Mouse (Mus musculus): ENCODE data around the gene 1700024P04Rik.

The 1700024P04Rik gene

DNA sequence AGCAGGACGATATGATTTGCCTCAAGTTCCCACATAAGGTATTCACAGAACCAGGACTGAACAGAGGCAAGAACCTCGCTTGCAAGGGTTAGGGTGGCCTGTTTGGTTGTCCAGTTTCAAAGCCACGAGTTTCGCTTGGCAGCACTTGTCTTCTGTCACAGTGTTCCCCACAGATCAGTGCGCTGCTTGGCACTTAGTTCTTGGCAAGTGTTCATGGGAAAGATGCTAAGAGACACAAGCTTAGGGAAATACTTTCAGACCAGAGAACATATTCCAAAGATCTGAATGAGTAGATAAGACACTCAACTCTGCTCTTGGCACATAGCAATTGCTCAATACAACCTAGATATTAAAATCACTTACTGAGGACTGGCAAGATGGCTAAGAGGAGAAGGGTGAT, 17.8 kb downstream of the 1700024P04Rik start:
- DNase-seq (ENCODE audit: low spot score), result no peak

DNA sequence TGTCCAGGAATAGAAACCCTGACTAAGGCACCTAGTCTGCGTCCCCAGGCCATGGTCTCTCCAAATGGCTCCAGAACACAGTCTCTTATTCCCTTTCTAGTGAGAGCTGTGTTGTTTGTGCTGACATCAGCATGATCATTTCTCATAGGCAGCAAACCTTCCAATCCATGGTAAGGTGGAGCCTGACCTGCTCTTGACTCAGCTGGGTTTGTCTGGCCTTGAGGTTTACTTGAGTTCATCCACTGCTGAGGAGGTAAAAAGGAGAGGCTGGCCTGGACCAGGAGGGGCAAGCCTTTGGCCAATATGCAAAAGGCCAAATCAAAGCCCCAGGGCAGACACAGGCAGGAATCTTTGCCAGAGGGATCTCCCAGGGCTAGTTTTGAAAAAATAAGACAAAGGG, 20.8 kb downstream of the 1700024P04Rik start:
- no peak for DNase-seq (ENCODE audit: low spot score)

DNA sequence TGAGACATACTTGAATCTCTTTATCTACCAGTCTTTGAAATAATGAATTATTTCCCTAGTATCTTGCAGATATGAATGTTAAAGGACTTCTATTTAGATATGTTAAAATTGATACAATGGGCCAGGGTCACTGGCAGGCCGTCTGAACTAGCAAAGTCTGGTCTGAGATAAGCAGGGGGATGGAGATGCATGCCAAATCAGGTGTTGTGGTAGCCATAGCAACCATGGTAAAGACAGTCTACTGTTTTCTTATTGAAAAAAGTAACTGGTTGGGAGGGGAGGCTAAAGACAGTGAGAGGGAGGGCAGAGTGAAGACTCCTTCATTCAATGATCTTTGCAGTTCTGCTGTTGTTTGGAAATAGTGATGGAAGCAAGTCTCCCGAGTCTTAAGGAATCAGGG, 26.2 kb downstream of the 1700024P04Rik start:
- no peak for DNase-seq (ENCODE audit: low spot score)

DNA sequence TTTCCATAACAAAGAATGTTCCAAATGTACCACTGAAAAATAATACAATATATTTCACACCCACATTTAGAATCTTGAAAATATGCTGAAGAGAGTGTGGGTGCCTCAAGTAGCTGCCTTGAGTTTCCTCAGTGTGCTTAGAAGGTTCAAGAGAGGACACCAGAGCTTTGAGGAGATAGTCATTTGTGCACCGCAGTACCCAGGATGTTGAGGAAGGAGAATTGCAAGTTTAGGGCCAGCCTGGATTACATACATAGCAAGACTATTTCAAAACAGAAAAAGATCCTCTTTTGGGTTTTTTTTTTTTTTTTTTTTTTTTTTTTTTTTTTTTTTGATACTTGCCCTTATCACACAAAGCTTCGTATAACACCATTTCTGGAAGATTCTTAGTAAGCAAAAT, 28.2 kb downstream of the 1700024P04Rik start:
- DNase-seq (ENCODE audit: low spot score), result no peak

DNA sequence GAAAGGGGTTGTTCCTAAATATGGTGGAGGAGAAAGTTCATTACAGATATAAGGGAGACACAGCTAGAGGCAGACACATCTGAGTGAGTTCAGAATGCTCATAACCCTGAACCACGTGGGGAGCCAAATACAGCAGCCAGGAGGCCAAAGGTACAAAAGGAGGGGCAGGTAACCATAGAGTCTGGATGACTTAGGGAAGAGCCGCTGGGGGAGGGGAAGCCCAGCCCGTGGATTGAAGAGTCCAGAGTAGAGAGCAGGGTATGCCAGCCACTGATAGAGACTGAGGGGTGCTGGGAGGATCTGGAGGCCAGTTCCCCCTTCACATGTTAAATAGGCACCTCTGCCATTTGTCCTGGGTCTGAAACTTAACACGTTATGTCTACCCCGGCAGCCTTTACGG, 28.7 kb downstream of the 1700024P04Rik start:
- no peak for DNase-seq (ENCODE audit: low spot score)

DNA sequence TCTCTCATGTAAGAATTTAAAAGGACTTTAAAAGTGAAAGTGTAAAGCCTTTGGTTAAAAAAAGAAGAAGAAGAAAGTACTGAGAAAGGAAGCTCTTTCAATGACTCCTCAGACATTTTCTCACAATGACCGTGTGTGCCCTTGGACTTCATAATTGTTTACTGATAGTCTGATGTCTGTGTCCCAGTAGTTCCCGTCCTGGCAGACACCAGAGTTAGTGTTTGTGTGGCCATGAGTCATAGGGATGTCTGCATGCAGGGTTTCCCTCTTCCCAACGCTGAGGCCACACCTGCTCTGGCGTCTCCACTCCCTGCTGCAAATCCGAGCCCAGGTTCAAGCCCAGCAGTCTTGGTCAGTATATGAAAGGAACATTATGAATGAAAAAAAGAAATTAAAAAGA, 29.1 kb downstream of the 1700024P04Rik start:
- DNase-seq (ENCODE audit: low spot score), result no peak

- DNase-seq (ENCODE audit: low spot score), result no peak
Observed at GRCm38 (mm10) chr13:98953830-98954229, 30.5 kb downstream of the 1700024P04Rik start.

DNA sequence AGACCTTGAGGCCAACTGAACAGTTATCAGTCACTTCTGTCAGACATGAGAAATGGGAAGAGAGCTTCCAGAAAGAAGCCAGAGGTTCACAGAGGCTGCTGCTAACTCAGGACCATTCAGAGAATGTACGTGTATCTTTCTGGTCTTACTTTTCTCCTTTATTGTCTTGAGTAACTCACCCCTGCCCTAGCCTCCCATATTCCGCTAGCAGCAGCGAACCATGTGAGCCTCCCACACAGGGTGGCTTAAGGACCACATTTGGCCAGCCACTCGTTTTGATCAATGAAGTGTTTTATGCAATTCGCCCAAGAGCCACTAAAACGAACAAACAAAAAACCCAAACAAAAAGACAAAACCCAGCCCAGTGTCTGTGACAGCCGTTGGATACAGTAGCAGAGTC, 32.4 kb downstream of the 1700024P04Rik start:
- no peak for DNase-seq (ENCODE audit: low spot score)

DNA sequence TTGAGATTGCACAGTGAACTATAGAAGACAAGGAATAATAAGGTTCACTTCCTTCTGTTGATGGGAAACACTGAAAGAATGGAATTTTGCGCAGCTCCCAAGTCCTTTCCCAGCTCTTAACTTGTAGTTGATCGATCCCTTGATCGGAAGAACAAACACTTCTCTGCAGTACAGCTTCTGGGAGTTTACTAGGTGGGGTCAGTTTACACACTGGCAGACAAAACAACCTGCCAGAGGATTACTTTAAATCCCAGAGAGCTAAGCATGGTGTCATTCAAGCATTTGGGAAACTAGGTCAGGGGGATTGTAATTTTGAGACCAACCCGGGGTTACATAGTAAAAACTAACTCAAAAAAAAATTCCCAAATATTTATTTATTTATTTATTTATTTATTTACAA, 36.2 kb downstream of the 1700024P04Rik start:
- DNase-seq (ENCODE audit: low spot score), result no peak

DNA sequence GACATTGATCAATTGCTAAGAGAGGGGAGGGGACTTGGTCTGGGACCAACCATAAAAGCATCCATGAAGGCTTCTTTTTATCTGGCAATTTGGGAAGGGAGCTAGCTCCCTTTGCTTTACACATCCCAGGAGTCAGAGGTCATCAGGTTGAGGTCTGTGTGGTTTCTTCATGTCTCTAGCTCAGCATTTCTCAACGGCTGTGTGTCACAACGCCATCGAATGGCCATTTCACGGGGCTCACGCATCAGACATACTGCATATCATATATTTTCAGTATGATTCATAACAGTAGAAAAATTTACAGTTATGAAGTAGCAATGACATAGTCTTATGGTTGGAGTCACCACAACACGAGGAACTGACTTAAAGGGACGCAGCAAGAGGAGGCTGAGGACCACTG, 37.9 kb downstream of the 1700024P04Rik start:
- no peak for DNase-seq (ENCODE audit: low spot score)

GRCm38 (mm10) chr13:98945908-98946307, 38.5 kb downstream of the 1700024P04Rik start:
- no peak for DNase-seq (ENCODE audit: low spot score)

DNA sequence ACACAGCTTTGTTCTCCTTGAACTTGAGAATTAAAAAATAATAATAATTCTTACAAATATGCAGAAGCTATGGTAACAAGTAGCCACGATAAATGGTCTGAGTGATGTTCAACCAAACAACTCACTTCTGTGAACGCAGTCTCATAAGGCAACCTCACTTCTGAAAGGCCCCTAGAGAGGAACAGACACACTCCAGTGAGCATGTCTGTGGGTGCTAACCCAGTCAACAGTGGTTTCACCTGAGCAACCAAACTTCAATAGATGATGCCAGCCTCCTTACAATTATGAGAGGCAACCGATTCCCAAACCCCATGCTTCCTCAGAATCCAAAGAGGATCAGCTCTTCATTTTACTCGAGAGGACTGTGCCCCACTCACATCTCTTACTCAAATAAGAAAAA, 39.0 kb downstream of the 1700024P04Rik start:
- DNase-seq (ENCODE audit: low spot score), result no peak

DNA sequence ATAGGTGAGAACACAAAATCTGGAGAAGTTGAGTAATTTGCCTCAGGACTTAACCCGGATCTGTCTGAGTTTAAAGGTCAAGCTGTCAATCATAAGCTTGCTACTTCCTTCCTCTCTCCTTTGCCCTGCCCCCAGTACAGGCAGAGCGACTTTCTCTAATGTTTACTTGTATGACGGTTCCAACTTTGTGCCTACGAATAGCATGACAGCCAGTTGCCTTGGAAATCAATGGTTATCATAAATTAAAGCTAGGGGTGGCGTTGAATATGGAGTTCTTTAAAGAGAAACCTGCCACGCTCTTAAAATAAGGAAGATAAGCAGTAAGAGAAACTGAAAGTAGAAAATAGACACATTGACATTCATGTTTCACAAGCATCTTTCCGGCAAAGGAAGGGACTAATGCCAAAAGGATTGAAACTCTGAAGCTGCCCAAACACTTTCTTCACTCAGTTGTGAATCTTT, 39.7 kb downstream of the 1700024P04Rik start:
- no peak for DNase-seq (ENCODE audit: low spot score)

GRCm38 (mm10) chr13:98942360-98942759, 42.0 kb downstream of the 1700024P04Rik start:
- DNase-seq (ENCODE audit: low spot score), result no peak

- no peak for DNase-seq (ENCODE audit: low spot score)
Observed at GRCm38 (mm10) chr13:98941829-98942343, 42.5 kb downstream of the 1700024P04Rik start.

DNA sequence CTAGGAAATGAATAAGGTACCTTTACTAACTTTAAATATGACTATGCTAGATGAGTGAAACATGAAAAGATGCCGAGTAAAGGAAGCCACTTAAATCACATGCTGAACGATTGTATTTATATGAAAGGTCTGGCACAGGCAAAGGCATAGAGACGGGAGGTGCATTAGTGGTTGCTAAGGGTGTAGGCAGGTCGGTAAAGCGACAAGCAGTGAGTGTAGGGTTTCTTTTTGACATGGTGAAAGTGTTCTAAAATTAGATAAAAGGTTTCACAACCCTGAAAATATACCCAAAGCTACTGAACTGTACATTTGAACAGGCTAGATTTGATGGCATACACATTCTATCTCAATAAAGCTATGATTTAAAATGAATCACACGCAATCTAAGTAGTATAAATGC, 47.3 kb downstream of the 1700024P04Rik start:
- DNase-seq (ENCODE audit: low spot score), result no peak

All from left cerebral cortex, adult 11 months (tissue).